Mouse (Mus musculus) frontal cortex, postnatal 10 days (tissue): Measurements from ENCODE around the gene Fam171a2.

Source experiments
- DNase-seq, 2 experiments: peaks; one replicate each; pipeline ENCODE4 v3.0.0; 2022; ENCODE audit warnings: low spot score in 2 of 2, mixed read lengths in 1 of 2

Fam171a2 gene

DNA sequence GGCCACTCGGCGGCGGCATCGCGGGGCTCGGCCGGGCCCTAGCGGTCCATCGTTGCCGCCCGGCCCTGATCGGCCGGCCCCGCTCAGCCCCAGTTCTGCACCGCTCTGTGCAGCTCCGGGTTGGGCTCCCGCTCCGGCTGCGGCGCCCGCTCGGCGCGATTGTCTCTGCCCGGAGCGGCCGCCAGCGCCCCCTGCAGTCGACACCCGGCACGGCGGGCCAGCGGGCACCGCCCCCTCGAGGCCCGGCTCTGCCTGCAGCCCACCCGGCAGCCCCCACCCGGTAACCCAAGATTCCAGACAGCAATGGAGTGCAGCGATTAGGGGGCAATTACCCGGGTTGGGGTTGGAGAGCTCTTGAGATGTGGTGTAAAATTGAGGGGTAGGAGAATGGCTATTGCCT, at the start of gene Fam171a2:
TSS of gene Fam171a2 (minus strand) at position 186 of the 400 bp plus-strand sequence.
- DNase-seq, result peak in 1 of 2 experiments; percentile 83

DNA sequence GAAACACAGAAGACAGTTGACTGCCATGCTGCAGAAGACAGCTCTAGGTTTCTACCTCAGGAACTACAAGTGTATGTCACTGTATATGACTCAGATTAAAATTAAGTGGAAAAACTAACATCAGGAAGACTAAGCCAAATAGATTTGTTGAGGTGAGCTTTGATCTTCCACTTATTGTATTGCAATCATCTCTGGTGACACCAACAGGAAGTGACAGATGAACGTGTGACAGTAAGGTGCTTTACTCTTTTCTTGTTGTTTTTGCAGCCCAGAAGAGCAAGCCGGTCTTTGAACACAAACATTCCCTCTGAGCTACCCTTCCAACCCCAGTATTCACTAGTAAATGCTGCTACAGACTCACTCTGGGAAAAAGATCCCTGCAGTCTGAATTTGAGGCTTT, 49.2 kb upstream of the Fam171a2 start:
- DNase-seq, result no peak

DNA sequence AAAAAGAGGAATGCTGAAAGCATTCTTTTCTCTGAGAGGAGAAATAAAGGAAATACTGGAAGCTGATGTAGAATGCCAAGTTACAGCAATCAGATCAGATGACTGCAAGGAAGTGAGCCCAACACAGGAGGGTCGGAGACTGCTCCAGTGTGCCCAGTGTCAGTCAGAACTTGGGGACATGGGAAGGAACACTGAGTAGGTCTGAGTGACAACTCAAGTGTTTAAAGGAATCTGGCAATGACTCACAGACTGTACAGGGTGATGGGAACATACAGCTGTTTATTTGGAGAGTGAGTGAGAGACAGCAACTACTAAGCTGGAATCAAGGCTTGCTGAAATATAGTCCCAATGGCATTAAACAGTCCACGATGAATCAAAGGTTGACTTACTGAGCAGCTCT, 48.7 kb upstream of the Fam171a2 start:
- DNase-seq, result no peak

DNA sequence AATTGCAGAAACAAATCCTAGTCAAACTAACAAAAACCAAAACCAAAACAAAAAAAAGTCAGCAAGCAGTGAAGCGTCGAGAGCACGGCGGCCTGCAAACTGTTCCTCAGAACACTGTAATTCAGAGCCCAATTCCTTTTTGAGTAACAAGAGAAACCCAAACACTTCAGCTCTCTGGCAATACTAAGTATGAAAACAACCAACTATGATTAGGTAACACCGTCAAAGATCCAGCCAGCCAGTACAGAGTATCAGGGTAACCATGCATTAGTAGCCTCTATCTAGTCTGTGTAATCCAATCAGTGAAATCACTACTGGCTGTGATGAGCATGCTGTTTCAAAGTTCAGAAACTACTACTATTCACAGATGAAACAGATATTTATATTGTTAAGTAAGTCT, 48.3 kb upstream of the Fam171a2 start:
- no peak for DNase-seq

DNA sequence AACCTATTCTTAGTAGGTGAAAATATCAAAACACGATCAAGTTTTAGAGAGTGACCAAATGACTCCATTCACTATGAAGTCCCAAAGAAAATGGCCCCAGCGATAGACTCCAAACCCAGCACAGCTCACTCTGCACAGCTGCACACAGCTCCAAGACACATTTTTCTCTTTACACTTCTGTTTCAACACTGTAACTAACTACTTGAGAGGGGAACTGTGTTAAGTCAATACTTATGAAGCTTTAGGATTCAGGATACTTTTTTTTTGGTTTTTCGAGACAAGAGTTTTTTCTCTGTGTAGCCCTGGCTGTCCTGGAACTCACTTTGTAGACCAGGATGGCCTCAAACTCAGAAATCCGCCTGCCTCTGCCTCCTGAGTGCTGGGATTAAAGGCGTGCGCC, 47.6 kb upstream of the Fam171a2 start:
- DNase-seq, result no peak

DNA sequence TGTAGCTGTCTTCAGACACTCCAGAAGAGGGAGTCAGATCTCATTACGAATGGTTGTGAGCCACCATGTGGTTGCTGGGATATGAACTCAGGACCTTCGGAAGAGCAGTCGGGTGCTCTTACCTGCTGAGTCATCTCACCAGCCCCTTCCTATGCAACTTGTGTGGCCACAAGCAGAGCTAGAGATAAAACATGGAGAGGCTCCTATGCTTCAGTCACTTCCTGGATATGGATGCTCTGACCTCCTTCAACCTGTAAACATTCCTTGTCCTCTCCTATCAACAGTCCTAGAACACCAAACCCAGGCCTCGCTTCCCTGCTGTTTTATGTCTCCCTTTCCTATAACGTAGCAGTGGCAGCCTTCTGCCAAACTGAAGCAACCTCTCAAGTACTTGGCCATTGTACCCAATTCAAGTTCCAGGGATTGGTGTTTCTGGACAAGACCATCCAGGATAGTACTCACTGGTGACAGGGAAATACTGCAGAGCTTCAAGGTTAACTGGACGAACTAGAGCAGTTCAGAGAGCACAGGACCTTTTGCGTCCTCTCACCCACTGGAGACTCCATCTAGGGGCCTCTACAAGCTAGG, 46.7 kb upstream of the Fam171a2 start:
- no peak for DNase-seq

DNA sequence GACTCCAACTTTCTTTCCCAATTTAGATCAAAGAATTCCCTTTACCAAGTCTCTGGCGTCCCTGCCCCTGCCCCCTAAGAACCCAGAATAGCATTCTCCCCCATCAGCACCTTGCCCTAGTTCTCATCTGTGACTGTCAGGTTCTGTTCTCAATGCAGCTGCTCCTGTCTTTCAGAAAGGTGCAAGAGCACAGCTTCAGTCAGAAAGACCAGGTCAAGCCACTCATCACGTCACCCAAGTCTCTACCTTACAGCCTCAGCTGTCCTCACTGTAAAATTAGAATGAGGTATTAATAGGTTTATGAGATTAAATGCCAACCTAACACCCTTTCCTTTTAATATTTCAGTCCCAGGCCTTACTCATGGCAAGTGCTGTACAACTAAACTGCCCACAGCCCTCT, 45.8 kb upstream of the Fam171a2 start:
- DNase-seq, result no peak

DNA sequence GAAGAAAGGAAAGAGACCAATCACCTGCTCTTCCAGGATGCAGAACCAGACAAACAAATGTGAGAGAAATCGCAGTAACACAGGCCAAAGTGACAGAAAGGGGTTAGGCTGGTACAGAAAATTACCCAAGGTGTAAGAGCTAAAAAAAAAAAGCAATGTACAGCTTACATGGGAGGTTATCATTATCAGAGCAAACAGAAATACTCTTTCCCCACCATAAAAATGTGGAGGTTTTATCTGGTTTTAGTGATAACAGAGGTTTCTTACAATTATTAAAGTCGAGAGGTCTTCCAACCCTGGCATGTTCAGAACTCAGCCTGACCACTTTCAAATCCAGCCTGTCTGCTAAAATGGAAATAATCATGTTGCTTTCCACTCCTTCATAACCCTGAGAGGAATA, 40.4 kb upstream of the Fam171a2 start:
- DNase-seq, result no peak

DNA sequence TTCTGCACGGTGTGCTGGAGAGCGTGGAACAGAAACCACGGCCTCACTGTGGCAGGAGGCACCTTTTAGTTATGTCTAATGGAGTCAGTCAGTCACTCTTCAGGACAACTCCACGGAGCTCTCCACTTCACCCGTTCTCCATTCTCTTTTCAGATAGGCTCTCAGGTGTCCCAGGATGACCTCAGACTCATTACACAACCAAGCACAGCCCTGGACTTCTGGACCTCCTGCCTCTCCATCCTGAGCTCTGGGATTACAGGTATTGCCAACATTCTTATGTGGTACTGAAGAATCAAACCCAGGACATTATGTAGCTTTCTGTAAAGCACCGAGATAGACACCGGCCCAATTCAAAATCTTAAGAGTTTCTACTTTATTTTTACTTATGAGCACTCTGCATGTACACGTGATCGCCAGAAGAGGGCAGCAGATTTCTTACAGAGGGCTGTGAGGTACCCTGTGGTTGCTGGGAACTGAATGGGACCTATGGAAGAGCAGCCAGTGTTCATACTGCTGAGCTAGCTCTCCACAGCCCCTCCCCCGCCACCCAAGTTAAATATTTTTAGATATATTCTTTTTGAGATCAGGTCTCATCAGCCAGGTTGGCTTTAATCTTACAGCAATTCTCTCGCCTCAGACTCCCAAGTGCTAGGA, 39.4 kb upstream of the Fam171a2 start:
- DNase-seq, result no peak

DNA sequence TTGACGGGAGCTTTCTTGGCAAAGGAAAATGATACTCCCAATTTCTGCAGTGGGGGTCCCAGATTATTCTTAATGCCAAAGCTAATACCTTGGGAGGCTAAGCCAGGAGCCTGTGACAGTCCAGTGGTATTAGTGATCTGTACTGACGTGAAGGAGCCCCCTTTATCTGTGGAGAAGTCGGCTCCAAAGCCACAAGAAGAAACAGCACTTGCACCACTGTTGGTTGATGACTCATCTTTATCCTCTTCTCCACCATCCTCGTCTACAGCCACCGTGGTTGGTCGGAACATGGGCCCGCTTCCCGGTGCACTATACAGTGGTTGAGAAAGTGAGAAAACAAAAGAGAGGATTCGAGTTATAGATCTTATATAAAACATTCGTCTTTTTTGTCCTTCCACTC, 34.3 kb upstream of the Fam171a2 start:
- DNase-seq, result no peak

DNA sequence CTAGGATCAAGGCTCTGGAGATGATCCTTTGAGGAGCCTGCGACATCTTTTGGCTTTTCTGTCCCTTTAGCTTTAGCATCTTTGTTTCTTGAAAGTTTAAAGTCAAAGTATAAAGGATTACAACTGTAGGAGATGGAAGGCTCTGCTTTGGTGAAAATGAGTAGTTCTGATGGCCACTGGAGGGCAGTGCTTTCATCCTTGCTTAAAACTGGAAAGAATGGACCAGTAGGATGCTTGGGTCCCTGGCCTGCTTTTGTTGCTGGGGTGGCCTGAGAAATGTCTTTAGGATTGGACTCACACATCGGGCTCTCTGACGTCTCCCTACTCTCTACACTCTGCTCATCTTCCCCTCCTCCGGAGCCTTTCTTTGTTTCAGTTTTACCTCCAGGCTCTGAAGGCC, 33.4 kb upstream of the Fam171a2 start:
- no peak for DNase-seq

DNA sequence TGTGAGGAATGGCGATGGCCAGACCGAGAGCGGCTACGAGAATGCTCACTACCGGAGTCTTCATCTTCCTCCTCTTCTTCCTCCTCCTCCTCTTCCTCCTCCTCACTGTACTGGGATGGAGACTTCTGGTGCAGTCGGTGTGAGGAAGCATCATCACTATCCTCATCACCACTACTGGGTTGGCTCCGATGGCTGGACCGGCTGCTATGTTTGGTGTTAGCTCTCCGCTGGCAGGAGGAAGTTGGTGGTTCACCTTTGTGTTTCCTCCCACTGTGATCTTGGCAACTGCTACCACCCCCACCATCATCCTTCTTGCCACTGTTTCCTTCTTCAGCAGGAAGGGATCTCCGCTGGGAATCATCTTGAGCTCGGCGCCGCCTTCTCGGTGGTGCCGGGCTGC, 32.6 kb upstream of the Fam171a2 start:
- DNase-seq, result no peak

DNA sequence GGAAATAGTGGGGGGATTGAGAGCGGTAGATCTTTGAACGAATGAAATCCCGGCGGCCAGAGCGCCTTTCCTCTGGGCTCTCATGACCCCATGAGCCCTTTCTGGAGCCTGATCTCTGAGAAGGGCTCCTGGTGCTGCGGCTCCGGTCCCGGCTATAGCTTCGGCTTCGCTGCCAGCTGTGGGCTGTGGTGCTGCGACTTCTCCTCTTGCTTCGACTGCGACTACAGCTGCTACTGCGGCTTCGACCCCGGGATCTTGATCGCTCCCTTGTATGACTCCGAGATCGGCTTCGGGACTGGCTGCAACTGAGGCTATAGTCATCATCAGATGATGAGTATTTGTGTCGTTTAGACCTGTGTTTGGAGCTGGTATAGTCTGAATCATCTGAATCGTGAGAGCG, 32.1 kb upstream of the Fam171a2 start:
- no peak for DNase-seq

DNA sequence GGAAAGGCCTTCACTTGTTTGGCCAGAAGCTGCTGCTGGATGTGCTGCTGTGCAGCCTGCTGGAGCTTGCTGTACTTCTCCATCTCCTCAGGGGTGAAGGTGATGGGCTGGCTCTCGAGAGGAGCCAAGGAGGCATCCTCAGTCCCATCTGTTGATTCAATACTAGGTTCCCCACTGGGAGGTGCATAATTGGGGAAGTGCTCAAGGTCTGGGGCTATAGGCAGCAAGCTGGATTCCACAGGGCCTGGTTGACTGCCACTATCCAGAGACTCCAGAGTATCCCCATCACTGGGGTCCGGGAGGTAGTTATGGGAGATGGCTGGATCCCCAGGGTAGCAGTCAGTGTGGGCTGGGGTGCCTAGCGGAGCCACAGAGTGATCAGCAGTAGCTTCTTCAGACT, 31.2 kb upstream of the Fam171a2 start:
- no peak for DNase-seq

DNA sequence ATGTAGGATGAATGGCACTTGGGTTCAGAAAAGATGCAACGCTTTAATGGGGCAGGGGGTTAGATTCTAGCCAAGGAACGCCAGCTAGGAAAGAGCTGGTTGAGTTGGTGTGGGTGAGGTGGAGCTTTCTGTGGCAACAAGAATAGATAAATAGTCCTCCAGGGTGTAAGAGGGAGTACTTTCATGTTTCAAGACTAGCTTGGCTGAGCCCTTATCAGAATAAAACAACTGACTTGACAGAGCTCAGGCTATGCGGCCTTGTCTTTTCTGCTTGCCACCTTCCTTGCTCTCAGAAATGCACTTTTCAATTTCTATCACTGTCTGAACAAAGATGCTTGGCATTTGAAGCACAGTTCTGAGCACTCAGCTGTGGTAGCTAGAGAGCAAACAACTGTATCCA, 27.5 kb upstream of the Fam171a2 start:
- DNase-seq, result no peak

DNA sequence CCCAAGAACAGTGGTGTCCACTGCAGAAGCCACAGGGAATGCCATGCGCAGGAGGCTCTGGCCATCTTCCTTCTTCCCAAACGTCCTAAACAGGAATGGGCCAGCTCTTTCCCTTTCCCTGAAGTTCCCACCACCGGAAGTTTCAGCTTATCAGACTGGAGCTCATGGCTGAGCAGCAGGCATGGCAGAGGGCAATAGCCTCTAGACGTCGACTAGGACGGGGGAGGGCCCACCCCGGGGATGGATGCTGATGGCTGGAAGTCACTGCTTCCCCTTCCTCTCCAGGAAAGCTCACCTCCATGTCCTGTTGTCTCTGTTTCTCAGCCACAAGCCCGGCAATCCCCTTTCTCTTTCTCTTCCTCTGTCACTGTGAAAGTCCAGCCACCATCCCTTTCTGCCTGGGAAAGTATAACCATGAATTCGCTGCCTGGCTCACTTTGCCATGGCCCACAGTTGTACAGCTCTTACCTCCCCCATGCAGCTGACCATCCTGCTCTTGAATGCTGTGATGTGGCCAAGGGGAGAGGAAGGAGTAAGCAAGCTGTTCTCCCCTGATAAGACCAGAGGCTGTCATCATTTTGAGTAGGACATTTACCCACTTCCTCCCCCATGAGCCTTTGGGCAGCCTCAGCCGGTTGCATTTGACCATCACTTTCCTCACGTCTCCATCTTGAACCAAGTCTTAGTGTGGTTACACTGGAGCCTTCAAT, 22.3 kb upstream of the Fam171a2 start, which contains the start of gene Itga2b:
TSS of gene Itga2b (minus strand) at position 475 of the 710 bp plus-strand sequence.
- DNase-seq, result no peak

DNA sequence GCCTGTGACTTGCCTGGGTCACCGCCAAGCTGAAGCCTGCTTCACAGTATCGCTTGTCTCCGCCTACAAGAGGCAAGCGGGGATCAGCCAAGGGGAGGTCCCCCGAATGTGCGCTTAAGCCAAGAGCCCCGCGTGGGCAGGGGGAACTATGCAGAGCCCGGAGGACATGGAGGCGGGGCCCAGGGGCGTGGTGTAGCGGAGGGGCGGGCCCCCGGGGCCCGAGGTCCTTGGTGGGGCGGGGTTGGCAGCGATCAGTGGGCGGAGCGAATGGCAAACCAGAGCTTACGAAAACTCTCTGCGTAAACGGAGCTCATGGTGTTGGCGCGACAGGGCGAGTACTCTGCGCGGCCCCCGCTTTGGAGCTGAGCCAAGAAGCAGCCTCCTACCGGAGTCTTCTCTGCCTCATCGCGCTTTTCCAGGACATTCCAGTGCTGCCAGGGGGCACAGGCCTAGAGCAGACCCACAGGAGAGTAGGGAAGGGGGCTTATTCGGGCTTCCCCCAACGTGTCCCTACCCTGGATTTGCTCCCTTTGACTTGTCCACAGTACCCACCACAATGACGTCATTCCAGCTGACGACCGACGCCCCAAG, 19.7 kb upstream of the Fam171a2 start:
- peak; percentile 93 for DNase-seq

DNA sequence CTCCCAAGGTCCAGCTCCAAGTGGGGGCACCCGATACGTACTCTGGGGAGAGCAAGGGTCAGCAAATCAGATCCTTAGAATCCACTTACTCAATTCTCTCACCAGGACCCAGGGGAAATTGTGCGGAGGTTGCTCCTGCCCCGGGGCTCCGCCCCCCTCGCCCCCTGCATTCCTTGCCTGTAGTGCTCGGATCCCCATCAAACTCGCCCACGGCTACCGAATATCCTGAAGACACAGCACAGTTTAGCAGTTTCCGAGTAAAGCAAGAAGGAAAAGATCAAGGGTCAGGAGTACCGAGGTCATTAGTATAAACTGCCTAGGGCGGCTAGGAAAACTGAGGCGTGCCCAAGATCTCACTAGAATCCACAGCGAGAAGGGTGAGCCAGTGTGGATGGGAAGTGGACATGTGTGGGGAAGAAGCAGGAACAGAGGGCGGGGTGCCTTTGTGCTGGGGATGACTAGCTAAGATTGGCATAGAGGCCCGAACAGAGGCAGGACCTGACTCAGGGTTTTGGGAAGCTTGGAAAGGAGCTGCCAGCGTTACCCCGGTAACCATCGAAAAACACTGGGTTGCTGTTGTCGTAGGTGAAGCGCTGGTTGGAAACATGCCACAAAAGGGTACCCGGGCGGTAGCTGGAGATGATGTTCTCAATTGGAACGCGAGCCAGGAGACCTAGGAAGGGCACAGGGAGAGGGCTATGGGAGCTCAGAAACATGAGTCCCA, 18.4 kb upstream of the Fam171a2 start:
- peak; percentile 50 to 66 for DNase-seq

DNA sequence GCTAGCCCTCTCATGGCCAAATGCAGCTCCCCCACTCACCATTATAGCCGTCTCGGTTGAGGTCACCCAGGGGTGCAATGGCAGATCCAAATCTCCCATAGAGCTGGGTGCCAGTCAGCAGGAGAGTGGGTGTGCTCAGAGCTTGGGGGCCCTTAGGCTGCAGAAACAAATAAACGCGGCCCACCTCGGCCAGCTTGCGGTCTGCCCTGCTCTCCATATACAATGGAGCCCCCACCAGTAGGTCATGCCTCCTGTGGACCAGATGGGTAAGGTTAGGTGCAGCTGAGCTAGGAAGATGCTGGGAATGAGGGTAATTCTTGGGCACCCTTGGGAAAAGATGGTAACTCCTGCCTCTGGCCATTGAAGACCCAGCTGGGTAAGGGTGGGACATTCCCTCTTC, 17.4 kb upstream of the Fam171a2 start:
- no peak for DNase-seq

DNA sequence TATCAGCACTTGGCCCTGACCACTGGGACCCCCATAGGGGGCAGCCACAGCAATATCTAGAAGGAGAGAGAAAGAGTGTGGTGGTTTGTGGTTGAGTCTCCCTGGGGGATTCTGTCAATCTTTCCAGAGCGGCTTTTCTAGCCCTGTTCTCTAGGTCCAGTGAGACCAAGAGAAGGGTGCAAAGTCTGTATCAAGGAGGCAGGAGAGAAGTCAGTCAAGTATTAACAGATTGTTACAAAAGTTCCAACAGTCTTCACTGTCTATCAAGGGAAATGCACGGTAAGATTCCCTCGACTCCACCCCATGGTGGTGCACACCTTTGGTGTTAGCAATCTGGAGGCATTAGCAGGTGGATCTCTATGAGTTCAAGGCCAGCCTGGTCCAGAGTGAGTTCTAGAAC, 14.3 kb upstream of the Fam171a2 start:
- no peak for DNase-seq

DNA sequence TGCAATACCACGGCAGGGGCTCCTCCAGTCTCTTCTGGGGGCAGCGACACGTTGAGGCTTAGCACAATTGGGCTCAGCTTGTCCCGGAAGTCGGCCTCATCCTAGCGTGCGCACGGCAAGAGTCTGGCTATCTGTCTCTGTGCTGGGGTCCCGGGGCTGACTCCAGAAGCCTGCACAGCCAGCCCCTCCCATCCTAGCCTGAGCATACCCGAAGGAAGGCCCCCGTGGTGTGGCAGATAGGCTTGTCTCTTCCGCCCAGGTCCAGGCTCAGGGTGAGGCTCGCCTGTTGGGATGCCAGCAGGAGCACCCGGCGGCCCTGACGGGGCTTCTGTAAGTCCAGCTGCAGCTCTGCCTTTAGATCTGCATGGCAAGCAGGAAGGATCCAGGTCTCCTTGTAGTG, 13.1 kb upstream of the Fam171a2 start:
- DNase-seq, result no peak

DNA sequence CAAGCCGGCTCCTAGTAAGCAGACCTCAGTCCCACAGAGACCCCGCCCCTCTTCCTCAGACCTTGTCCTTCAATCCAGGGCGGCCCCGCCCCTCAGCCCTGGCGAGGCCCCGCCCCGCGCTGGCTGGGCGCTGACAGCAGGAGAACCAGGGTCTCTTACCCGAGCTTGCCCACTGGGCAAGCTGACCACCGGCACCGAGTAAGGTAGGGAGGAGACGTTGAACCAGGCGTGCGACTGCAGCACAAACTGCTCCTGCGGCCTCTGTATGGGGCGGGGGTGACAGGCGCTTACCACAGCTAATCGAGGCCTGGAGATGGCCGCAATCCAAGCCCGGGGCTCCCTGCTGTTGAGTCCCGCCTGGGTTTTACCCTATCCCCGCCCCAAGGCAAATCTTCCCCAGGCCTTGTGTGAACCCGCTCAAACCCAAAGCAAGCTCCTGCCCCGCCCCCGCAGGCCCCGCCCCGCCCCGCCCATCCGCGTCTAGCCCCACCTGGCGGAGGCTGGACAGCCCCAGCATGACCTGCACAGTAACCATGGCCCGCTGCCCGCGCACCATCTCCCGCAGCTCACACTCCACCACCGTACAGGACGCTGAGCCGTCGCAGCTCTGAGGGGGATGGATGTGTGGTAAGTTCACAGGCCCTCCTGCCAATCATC, 8.4 kb upstream of the Fam171a2 start:
- peak in 1 of 2 experiments; percentile 68 for DNase-seq
